Mouse (Mus musculus) large intestine, adult 2 months (tissue): ENCODE data around the gene Myzap. TPM values are rescaled to one million over a fixed set of nuclear protein-coding genes. Genes with fewer than 3 reads are reported as not detected.

Experiments
- DNase-seq: peaks from one replicate; pipeline ENCODE4 v3.0.0-alpha.2; 2012; ENCODE audit warnings: low read depth, low spot score
- WGBS: fragments of 180-500 bp; shearing (Covaris S2); methylation state at CpG from one replicate; pipeline ENCODE4 v1.1.7; 2018; 5-methylcytosine and 5-hydroxymethylcytosine counted together
- polyA plus RNA-seq: library from polyadenylated mRNA; depleted of rRNA; stranded (reverse); fragments of >200 nt; gene quantifications from 2 replicates; pipeline ENCODE4 v1.2.3, GENCODE M21; 2012

The Myzap gene
- polyA plus RNA-seq, 1 experiment = 11.5 TPM

- no peak for DNase-seq
- WGBS = 96% methylated on average over 3 of the region's 3 CpGs
Observed at GRCm38 (mm10) chr9:71554001-71554400, 38.2 kb downstream of the Myzap start.

GRCm38 (mm10) chr9:71550176-71550575 lies 42.0 kb downstream of the Myzap start:
- DNase-seq = no peak
- WGBS = 89% methylated on average over 8 of the region's 8 CpGs

DNA sequence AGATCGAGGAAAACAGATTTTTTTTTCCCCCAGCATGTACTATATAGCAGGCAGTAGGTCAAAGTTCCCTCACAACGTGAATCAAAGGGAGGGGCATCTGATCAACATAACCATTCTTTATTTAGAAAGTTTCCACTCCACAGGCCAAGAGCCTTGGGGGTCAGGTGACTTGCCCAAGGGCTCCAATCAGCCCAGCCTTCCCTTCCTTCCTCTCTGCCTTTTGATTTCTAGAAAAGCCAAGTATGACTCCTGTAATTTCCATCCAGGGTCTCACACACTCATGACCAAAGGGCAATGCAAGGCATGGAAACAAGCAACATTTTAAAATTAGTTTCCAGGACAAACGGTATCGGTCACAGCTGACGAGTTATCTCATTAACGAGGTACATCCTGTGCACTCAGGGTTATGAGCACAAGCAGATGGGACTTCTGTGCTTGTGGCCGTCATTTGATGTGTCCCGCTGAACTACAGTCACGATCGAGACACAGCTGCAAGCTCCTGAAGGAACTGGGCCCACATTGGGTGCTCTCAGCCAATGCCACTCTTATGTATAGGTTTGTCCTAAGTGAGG lies 44.4 kb downstream of the Myzap start:
- DNase-seq = no peak
- WGBS = 71% methylated on average over 10 of the region's 10 CpGs

- DNase-seq = no peak
- 83% methylated on average over 5 of the region's 5 CpGs for WGBS
Observed at GRCm38 (mm10) chr9:71544831-71545230, 47.3 kb downstream of the Myzap start.

DNA sequence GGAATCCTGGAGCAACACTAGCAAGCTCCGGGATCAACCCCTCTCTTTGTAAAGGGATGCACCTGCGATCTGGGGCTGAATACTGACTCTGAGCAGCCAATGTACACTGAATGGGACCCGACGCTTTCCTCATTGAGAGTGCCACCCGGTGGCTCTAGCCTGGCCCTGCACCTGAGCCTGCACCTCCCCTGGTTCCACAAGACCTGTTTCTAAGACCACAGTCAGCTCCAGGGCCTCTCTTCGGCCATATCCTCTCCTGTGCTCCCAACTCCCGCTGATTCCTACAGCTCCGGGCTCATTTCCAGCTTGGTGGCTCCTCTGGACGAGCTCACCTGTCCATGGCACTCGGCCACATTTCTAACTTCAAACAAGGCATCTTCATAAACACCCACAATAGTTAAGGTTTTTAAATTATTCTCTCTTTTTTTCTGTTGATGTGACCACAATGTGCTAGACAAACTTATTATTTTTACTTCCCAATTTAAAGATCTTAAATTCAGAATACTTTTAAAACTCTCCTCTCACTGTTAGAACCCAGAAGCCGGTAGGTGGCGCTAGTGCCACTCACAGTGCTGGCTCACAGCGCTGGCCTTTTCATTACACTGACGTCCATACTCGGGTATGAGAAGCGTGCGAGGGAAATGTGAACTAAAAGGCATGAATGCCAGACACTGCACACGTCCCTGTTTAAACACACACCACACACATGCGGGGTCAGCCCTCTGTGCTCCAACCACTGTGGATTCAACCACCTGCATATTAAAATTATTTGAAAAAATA lies 48.5 kb downstream of the Myzap start:
- 12% methylated on average over 19 of the region's 19 CpGs for WGBS
- peak; percentile 64 for DNase-seq

- DNase-seq = no peak
- 69% methylated on average over 5 of the region's 5 CpGs for WGBS
Observed at GRCm38 (mm10) chr9:71542292-71542691, 49.9 kb downstream of the Myzap start.

- WGBS = 65% methylated on average over 3 of the region's 3 CpGs
- no peak for DNase-seq
Observed at GRCm38 (mm10) chr9:71540739-71541138, 51.4 kb downstream of the Myzap start.

GRCm38 (mm10) chr9:71535730-71536129 lies 56.4 kb downstream of the Myzap start:
- DNase-seq = no peak
- WGBS = 52% methylated on average over 5 of the region's 5 CpGs

GRCm38 (mm10) chr9:71535036-71535435 lies 57.1 kb downstream of the Myzap start:
- 96% methylated on average over 2 of the region's 2 CpGs for WGBS
- DNase-seq = no peak

DNA sequence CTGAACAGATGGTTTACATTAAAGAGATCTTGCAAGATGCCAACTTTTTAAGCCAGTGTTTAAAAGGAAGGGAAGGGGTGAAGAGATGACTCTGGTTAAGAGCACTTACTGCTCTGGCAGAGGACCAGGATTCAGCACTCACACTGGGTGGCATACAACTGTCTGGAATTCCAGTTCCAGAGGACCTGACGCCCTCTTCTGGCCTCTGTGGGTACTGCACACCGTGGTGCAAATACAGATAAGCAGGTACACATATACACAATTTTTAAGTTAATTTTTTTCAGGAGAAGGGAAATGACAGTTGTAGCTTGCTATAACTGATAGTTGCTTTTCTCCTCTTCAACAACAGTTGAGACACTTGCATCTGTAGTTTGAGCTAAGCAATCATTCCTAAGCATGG lies 62.2 kb downstream of the Myzap start:
- DNase-seq = no peak
- WGBS = 76% methylated on average over 2 of the region's 2 CpGs

GRCm38 (mm10) chr9:71527438-71527837 lies 64.7 kb downstream of the Myzap start:
- WGBS = 53% methylated on average over 9 of the region's 9 CpGs
- DNase-seq = no peak

- no peak for DNase-seq
- WGBS = 94% methylated on average over 4 of the region's 4 CpGs
Observed at GRCm38 (mm10) chr9:71523901-71524300, 68.3 kb downstream of the Myzap start.

GRCm38 (mm10) chr9:71519836-71520235 lies 72.3 kb downstream of the Myzap start:
- 40% methylated on average over 3 of the region's 3 CpGs for WGBS
- no peak for DNase-seq

DNA sequence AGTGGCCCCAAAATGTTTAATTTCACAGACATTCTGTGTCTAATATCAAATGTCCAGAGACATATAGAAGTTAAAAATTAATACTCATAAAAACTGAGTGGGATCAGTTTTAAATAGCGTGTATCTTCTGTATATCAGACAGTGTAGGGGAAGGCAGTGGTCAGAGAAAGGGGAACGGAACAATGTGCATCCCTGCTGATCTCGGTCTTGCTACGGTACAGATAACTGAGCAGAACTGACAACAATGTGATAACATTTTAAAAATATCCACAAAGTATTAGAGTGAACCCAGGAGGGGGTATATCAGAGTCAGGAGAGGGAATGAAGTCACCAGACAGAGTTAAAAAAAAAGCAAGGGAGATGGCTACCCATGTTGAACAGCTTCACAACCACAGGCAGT lies 74.7 kb downstream of the Myzap start:
- DNase-seq = no peak
- whole genome bisulfite sequencing = 88% methylated on average over 4 of the region's 4 CpGs

GRCm38 (mm10) chr9:71515862-71516261 lies 76.3 kb downstream of the Myzap start:
- WGBS = 91% methylated on average over 4 of the region's 4 CpGs
- no peak for DNase-seq

DNA sequence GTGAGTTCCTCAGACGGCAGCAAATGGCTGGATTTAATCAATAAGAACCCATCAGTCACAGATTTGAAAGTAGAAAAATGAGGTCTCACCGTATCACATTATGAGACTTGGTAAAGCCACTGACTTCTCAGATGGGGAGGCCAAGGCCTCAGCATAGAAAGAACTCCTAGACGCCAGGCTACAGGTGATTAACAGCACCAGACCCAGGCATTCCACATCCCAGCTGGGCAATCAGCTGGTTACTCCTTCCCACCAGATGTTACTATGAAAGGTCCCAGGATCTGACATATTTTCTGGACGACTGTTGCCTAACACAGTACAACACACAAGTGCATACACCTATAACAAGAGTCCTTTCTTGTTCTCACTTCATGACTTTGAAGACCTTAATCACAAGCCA lies 78.6 kb downstream of the Myzap start:
- WGBS = 78% methylated on average over 4 of the region's 4 CpGs
- DNase-seq = no peak

- WGBS = 78% methylated on average over 10 of the region's 10 CpGs
- DNase-seq = no peak
Observed at GRCm38 (mm10) chr9:71512899-71513298, 79.3 kb downstream of the Myzap start.

- WGBS = 35% methylated on average over 10 of the region's 10 CpGs
- DNase-seq = no peak
Observed at GRCm38 (mm10) chr9:71498391-71499182, 93.6 kb downstream of the Myzap start.

DNA sequence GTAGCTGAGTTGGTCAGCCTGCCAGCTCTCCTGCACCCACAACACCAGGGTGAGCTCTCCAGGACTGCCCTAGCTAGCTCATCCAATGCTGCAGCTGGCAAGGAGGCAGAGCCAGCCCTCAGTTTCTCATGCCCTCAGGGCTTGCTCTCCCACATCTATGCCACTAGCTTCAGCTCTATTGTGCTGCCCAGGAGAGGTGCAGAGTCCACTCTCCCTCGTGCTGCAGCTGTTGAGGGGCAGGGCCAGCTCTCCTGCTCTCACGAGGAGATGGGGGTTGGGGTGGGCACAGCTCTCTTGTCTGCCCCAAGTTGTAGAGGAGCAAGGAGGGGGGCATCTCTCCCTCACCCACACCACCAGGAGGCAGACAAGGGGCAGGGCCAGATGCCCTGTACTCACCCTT lies 95.5 kb downstream of the Myzap start:
- WGBS = 40% methylated on average over 2 of the region's 2 CpGs
- DNase-seq = no peak

DNA sequence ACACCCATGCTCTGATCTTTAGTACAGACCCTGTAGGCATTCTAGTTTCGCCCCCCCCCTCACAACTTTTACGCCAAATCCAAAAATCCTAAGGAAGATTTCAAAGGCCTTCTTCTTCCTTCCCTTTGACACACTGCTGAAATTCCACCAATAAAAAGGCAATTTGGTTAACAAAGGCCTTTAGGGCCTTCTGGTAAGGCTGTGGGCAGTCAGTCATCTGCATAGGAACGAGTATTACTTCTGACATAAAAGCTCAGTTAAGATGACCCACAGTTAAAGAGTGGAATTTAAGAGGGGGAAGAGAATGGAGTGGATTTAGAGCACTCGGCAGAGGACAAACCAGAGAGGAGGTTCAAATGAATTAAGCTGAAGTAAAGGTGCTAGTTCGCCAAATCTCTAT lies 98.4 kb downstream of the Myzap start:
- DNase-seq = no peak
- WGBS = 86% methylated on average over 5 of the region's 5 CpGs
